Mouse (Mus musculus) ES-E14 (cell line): Measurements from ENCODE around the gene Tubgcp2.

Source experiments
- CHD2 ChIP-seq: IDR thresholded peaks from 2 replicates; pipeline ENCODE4 v1.6.1; 2014; ENCODE audit warnings: mild to moderate bottlenecking, low read depth, low read length, inconsistent platforms
- HCFC1 ChIP-seq: IDR thresholded peaks from 2 replicates; pipeline ENCODE4 v1.6.1; 2012; ENCODE audit warnings: low read length, inconsistent platforms, borderline replicate concordance; ENCODE audit not compliant: insufficient read depth
- MAFK ChIP-seq: IDR thresholded peaks from 2 replicates; pipeline ENCODE4 v1.6.1; 2014; ENCODE audit warnings: mild to moderate bottlenecking, low read depth, low read length, inconsistent platforms; ENCODE audit not compliant: insufficient read depth
- ZC3H11A ChIP-seq: IDR thresholded peaks from 2 replicates; pipeline ENCODE4 v1.6.1; 2012; ENCODE audit warnings: low read depth, mild to moderate bottlenecking, inconsistent platforms, low read length, borderline replicate concordance
- ZNF384 ChIP-seq: IDR thresholded peaks from 2 replicates; pipeline ENCODE4 v1.6.1; 2012; ENCODE audit warnings: low read depth, low read length, inconsistent platforms

GRCm38 (mm10) chr7:139972923-139973331, 63.5 kb downstream of the Tubgcp2 start:
- TF ChIP-seq ZNF384, result peak; percentile 51
- TF ChIP-seq CHD2, result no peak
- no peak for TF ChIP-seq MAFK
- no peak for TF ChIP-seq HCFC1
- TF ChIP-seq ZC3H11A, result no peak
